Mouse (Mus musculus): ENCODE results near the gene Ankfn1. TPM values are rescaled to one million over a fixed set of nuclear protein-coding genes. Genes with fewer than 3 reads are reported as not detected.

Gene Ankfn1
- polyA plus RNA-seq, 1 experiment from 2014 or later, result 0.16 TPM

GRCm38 (mm10) chr11:89696431-89697403 is 80.7 kb downstream of the Ankfn1 start:
- H3K36me3 ChIP-seq (ENCODE audit: insufficient read depth, low read length), result no peaks in the 10 kb centered on the region
- no peak for ATAC-seq (ENCODE audit: low FRiP score, low TSS enrichment)
- H3K27ac ChIP-seq (ENCODE audit: low read length), result no peak overlapping the region
- H3K4me3 ChIP-seq (ENCODE audit: low read length), result no peak overlapping the region
- H3K9ac ChIP-seq (replicated peaks; ENCODE audit: low read length), result no peak overlapping the region
- no peaks in the 10 kb centered on the region for H3K9me3 ChIP-seq (ENCODE audit: low read length)
- WGBS, result 45% methylated on average over 18 of the region's 18 CpGs
- no peaks in the 10 kb centered on the region for H3K4me1 ChIP-seq (ENCODE audit: insufficient read depth, low read length)
- H3K27me3 ChIP-seq (ENCODE audit: insufficient read depth, low read length), result no peaks in the 10 kb centered on the region
- no peak overlapping the region for H3K4me2 ChIP-seq (replicated peaks; ENCODE audit: low read depth, low read length)

GRCm38 (mm10) chr11:89693686-89694085 is 83.8 kb downstream of the Ankfn1 start:
- no peak for ATAC-seq (ENCODE audit: low FRiP score, low TSS enrichment)
- H3K4me2 ChIP-seq (replicated peaks; ENCODE audit: low read depth, low read length), result no peak overlapping the region
- H3K9ac ChIP-seq (replicated peaks; ENCODE audit: low read length), result no peak overlapping the region
- no peak overlapping the region for H3K27ac ChIP-seq (ENCODE audit: low read length)
- WGBS, result 84% methylated on average over 4 of the region's 4 CpGs
- H3K27me3 ChIP-seq (ENCODE audit: insufficient read depth, low read length), result no peaks in the 10 kb centered on the region
- H3K36me3 ChIP-seq (ENCODE audit: insufficient read depth, low read length), result no peaks in the 10 kb centered on the region
- no peaks in the 10 kb centered on the region for H3K9me3 ChIP-seq (ENCODE audit: low read length)
- H3K4me3 ChIP-seq (ENCODE audit: low read length), result no peak overlapping the region
- no peaks in the 10 kb centered on the region for H3K4me1 ChIP-seq (ENCODE audit: insufficient read depth, low read length)

DNA sequence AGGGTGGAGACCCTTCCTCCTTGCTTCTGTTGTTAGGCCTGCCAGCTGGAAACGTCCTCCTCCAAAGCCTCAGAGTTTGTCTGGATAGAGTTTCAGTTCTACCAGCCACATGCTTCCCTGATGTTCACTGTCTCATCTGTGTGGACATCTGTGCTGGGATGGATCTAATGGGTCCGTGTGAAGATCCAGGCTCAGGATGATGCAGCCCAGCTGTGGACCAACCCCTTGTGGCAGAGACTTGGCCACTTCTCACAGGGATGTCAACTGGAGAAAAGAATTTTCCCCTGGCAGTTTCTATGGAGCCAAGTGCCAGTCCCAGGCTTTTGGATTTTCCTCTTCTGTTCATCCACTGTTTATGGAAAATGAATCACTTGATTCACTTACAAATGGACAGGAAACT is 100.5 kb downstream of the Ankfn1 start:
- Histone ChIP-seq H3K4me1 (ENCODE audit: insufficient read depth, low read length) (no peaks in the 10 kb centered on the region), H3K27ac (ENCODE audit: low read length) (no peak overlapping the region)
- 25% methylated on average over 2 of the region's 2 CpGs for WGBS

GRCm38 (mm10) chr11:89673916-89674507 is 103.4 kb downstream of the Ankfn1 start:
- H3K9me3 ChIP-seq (ENCODE audit: low read length), result no peaks in the 10 kb centered on the region
- ATAC-seq (ENCODE audit: low FRiP score, low TSS enrichment), result no peak
- no peaks in the 10 kb centered on the region for H3K27me3 ChIP-seq (ENCODE audit: insufficient read depth, low read length)
- H3K4me3 ChIP-seq (ENCODE audit: low read length), result no peak overlapping the region
- H3K4me1 ChIP-seq (ENCODE audit: insufficient read depth, low read length), result no peaks in the 10 kb centered on the region
- H3K4me2 ChIP-seq (replicated peaks; ENCODE audit: low read depth, low read length), result no peak overlapping the region
- WGBS, result 6% methylated on average over 1 of the region's 1 CpGs
- no peaks in the 10 kb centered on the region for H3K36me3 ChIP-seq (ENCODE audit: insufficient read depth, low read length)
- H3K27ac ChIP-seq (ENCODE audit: low read length), result no peak overlapping the region
- no peak overlapping the region for H3K9ac ChIP-seq (replicated peaks; ENCODE audit: low read length)

More for the DNA sequence above, 100.5 kb downstream of the Ankfn1 start:
- Histone ChIP-seq H3K4me2 (replicated peaks; ENCODE audit: low read depth, low read length) (no peak overlapping the region), H3K36me3 (ENCODE audit: insufficient read depth, low read length) (no peaks in the 10 kb centered on the region), H3K27me3 (ENCODE audit: insufficient read depth, low read length) (no peaks in the 10 kb centered on the region), H3K9ac (replicated peaks; ENCODE audit: low read length) (no peak overlapping the region), H3K9me3 (ENCODE audit: low read length) (no peaks in the 10 kb centered on the region), H3K4me3 (ENCODE audit: low read length) (no peak overlapping the region)
- ATAC-seq (ENCODE audit: low FRiP score, low TSS enrichment), result no peak

- no peaks in the 10 kb centered on the region for H3K4me1 ChIP-seq (ENCODE audit: insufficient read depth, low read length)
- H3K9me3 ChIP-seq (ENCODE audit: low read length), result no peaks in the 10 kb centered on the region
- H3K27me3 ChIP-seq (ENCODE audit: insufficient read depth, low read length), result no peaks in the 10 kb centered on the region
- H3K36me3 ChIP-seq (ENCODE audit: insufficient read depth, low read length), result no peaks in the 10 kb centered on the region
- ATAC-seq (ENCODE audit: low FRiP score, low TSS enrichment), result no peak
- no peak overlapping the region for H3K27ac ChIP-seq (ENCODE audit: low read length)
- H3K9ac ChIP-seq (replicated peaks; ENCODE audit: low read length), result no peak overlapping the region
- 57% methylated on average over 3 of the region's 3 CpGs for WGBS
- H3K4me3 ChIP-seq (ENCODE audit: low read length), result no peak overlapping the region
- H3K4me2 ChIP-seq (replicated peaks; ENCODE audit: low read depth, low read length), result no peak overlapping the region
Observed at GRCm38 (mm10) chr11:89672510-89673085, 104.9 kb downstream of the Ankfn1 start.

GRCm38 (mm10) chr11:89665170-89665880 is 112.1 kb downstream of the Ankfn1 start:
- H3K9ac ChIP-seq (replicated peaks; ENCODE audit: low read length), result no peak overlapping the region
- H3K27me3 ChIP-seq (ENCODE audit: insufficient read depth, low read length), result no peaks in the 10 kb centered on the region
- 50% methylated on average over 14 of the region's 14 CpGs for WGBS
- H3K36me3 ChIP-seq (ENCODE audit: insufficient read depth, low read length), result no peaks in the 10 kb centered on the region
- no peak overlapping the region for H3K4me2 ChIP-seq (replicated peaks; ENCODE audit: low read depth, low read length)
- ATAC-seq (ENCODE audit: low FRiP score, low TSS enrichment), result no peak
- H3K9me3 ChIP-seq (ENCODE audit: low read length), result no peaks in the 10 kb centered on the region
- H3K4me1 ChIP-seq (ENCODE audit: insufficient read depth, low read length), result no peaks in the 10 kb centered on the region
- no peak overlapping the region for H3K27ac ChIP-seq (ENCODE audit: low read length)
- H3K4me3 ChIP-seq (ENCODE audit: low read length), result no peak overlapping the region

- H3K4me2 ChIP-seq (replicated peaks; ENCODE audit: low read depth, low read length), result no peak overlapping the region
- no peak overlapping the region for H3K4me3 ChIP-seq (ENCODE audit: low read length)
- ATAC-seq (ENCODE audit: low FRiP score, low TSS enrichment), result no peak
- H3K36me3 ChIP-seq (ENCODE audit: insufficient read depth, low read length), result no peaks in the 10 kb centered on the region
- H3K4me1 ChIP-seq (ENCODE audit: insufficient read depth, low read length), result no peaks in the 10 kb centered on the region
- 91% methylated on average over 3 of the region's 3 CpGs for WGBS
- H3K9me3 ChIP-seq (ENCODE audit: low read length), result no peaks in the 10 kb centered on the region
- H3K27ac ChIP-seq (ENCODE audit: low read length), result no peak overlapping the region
- H3K9ac ChIP-seq (replicated peaks; ENCODE audit: low read length), result no peak overlapping the region
- H3K27me3 ChIP-seq (ENCODE audit: insufficient read depth, low read length), result no peaks in the 10 kb centered on the region
Observed at GRCm38 (mm10) chr11:89659048-89659447, 118.4 kb downstream of the Ankfn1 start.

GRCm38 (mm10) chr11:89656556-89656955 is 120.9 kb downstream of the Ankfn1 start:
- no peak overlapping the region for H3K4me2 ChIP-seq (replicated peaks; ENCODE audit: low read depth, low read length)
- H3K4me1 ChIP-seq (ENCODE audit: insufficient read depth, low read length), result no peaks in the 10 kb centered on the region
- H3K27me3 ChIP-seq (ENCODE audit: insufficient read depth, low read length), result no peaks in the 10 kb centered on the region
- no peak for ATAC-seq (ENCODE audit: low FRiP score, low TSS enrichment)
- H3K9me3 ChIP-seq (ENCODE audit: low read length), result no peaks in the 10 kb centered on the region
- H3K9ac ChIP-seq (replicated peaks; ENCODE audit: low read length), result no peak overlapping the region
- H3K4me3 ChIP-seq (ENCODE audit: low read length), result no peak overlapping the region
- H3K27ac ChIP-seq (ENCODE audit: low read length), result no peak overlapping the region
- no peaks in the 10 kb centered on the region for H3K36me3 ChIP-seq (ENCODE audit: insufficient read depth, low read length)

GRCm38 (mm10) chr11:89635740-89636139 is 141.7 kb downstream of the Ankfn1 start:
- ATAC-seq (ENCODE audit: low FRiP score, low TSS enrichment), result no peak
- H3K27ac ChIP-seq (ENCODE audit: low read length), result no peak overlapping the region
- no peak overlapping the region for H3K4me3 ChIP-seq (ENCODE audit: low read length)
- no peaks in the 10 kb centered on the region for H3K4me1 ChIP-seq (ENCODE audit: insufficient read depth, low read length)
- H3K4me2 ChIP-seq (replicated peaks; ENCODE audit: low read depth, low read length), result no peak overlapping the region
- H3K9me3 ChIP-seq (ENCODE audit: low read length), result no peaks in the 10 kb centered on the region
- no peaks in the 10 kb centered on the region for H3K27me3 ChIP-seq (ENCODE audit: insufficient read depth, low read length)
- WGBS, result 91% methylated on average over 1 of the region's 1 CpGs
- H3K9ac ChIP-seq (replicated peaks; ENCODE audit: low read length), result no peak overlapping the region
- no peaks in the 10 kb centered on the region for H3K36me3 ChIP-seq (ENCODE audit: insufficient read depth, low read length)
